Mouse (Mus musculus): ENCODE measurements around the gene AI661453. TPM values are rescaled to one million over a fixed set of nuclear protein-coding genes. Genes with fewer than 3 reads are reported as not detected.

The AI661453 gene
- polyA plus RNA-seq, 1 experiment: 2.8 TPM

DNA sequence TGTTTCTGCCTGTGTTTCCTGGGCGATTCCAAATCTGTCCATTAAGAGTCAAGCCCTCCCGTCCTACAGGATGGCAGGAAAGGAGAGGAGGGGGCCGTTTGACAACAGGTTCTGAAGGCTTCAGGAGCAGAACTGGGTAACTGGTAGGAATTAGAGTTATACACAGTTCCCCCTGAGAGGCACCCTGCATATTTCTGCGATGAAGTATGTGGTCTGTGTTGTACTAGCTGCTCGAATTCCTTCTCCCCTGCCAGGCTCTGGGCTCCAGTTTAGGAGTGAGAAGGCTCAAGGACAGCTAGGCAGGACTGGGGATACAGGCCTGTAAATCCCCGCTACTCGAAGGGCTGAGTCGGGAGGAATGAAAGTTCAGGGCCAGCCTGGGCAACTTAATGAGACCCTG lies 81.8 kb downstream of the AI661453 start:
- Histone ChIP-seq H3K27ac (ENCODE audit: insufficient read depth, low read depth, low read length) (no peak overlapping the region), H3K4me3 (ENCODE audit: insufficient read depth, low read length) (no peak overlapping the region), H3K4me1 (ENCODE audit: control insufficient read depth, insufficient read depth, low read length) (peaks cover 20% of the 10 kb centered on the region)
- TF ChIP-seq POLR2A (IDR thresholded peaks at IDR 0.05; ENCODE audit: borderline replicate concordance, low read depth, low read length) (no peak), CTCF (IDR thresholded peaks at IDR 0.05; ENCODE audit: low read depth, low read length) (no peak)

Other genes with a start within 250 kb of the AI661453 start
- gene Mrps10, start 67.7 kb upstream of the AI661453 start, polyA plus RNA-seq (2012; ENCODE audit: insufficient read depth, insufficient read length, missing spikeins): 20.5 and 22.7 TPM in 2 replicates
- 0.99 TPM in 2 replicates for gene Guca1b, start 51.2 kb upstream of the AI661453 start, polyA plus RNA-seq (2012; ENCODE audit: insufficient read depth, insufficient read length, missing spikeins)
- gene Guca1a, start 36.0 kb upstream of the AI661453 start, polyA plus RNA-seq (2012; ENCODE audit: insufficient read depth, insufficient read length, missing spikeins): 20.0 and 22.0 TPM in 2 replicates
- 0.34 and 0.67 TPM in 2 replicates for gene 1700001C19Rik, start 761 bp downstream of the AI661453 start, polyA plus RNA-seq (2012; ENCODE audit: insufficient read depth, insufficient read length, missing spikeins)
- 23.7 and 30.1 TPM in 2 replicates for gene Taf8, start 65.7 kb downstream of the AI661453 start, polyA plus RNA-seq (2012; ENCODE audit: insufficient read depth, insufficient read length, missing spikeins)
- 89.1 and 95.0 TPM in 2 replicates for gene Ccnd3, start 68.4 kb downstream of the AI661453 start, polyA plus RNA-seq (2012; ENCODE audit: insufficient read depth, insufficient read length, missing spikeins)
- 4.1 and 5.0 TPM in 2 replicates for gene Bysl, start 174.9 kb downstream of the AI661453 start, polyA plus RNA-seq (2012; ENCODE audit: insufficient read depth, insufficient read length, missing spikeins)
- gene Med20, start 175.0 kb downstream of the AI661453 start, polyA plus RNA-seq (2012; ENCODE audit: insufficient read depth, insufficient read length, missing spikeins): 19.7 and 23.4 TPM in 2 replicates
- 1.2 and 3.1 TPM in 2 replicates for gene Gm20517, start 175.0 kb downstream of the AI661453 start, polyA plus RNA-seq (2012; ENCODE audit: insufficient read depth, insufficient read length, missing spikeins)
- 7.3 and 8.6 TPM in 2 replicates for gene Usp49, start 194.1 kb downstream of the AI661453 start, polyA plus RNA-seq (2012; ENCODE audit: insufficient read depth, insufficient read length, missing spikeins)

Measured in bone marrow macrophage, adult 2 months (primary cell).